In the genomic region with DNA sequence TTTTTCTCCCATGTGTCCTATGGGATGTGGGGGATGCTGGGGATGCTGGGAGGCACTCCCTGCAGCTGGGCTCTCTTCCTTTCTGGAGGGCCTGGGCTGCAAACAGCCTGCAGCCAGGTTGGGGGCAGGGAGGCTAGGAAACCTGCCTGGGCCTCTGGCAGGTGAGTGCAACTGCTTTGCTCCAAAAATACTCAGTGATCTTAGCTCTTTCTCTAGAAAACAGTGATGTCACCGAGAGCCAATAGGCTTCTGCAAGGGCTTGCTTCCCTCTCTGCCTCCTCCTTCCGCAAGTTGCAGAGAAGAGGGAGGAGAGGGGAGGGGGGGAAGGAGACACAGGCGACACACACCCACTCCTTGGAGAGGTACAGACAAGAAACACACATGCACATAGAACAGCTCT, we compare ENCODE assay signal across 9 mouse cellular contexts. TPM values are rescaled to one million over a fixed set of nuclear protein-coding genes. Genes with fewer than 3 reads are reported as not detected.
DNase-seq lines count a peak whose midpoint lies in the region; ATAC-seq lines count a peak whose summit lies in the region.
"Had no signal": no experiment of that assay in that cellular context is flagged by ENCODE, and none has a peak within 500 bp of the region (broad histone marks: within the 10 kb centered on the region; RNA-seq: fewer than 3 reads in every experiment).

No protein-coding gene starts in this region.

- no peak overlapping the region for H3K4me2 ChIP-seq in hindbrain, embryonic 12.5 days (replicated peaks)
- H3K4me2 ChIP-seq in neural tube, embryonic 14.5 days (ENCODE audit: low read depth, low read length) = peak overlapping the region; percentile 11; the same call in 1 of the 2 replicates

- peaks cover 6% of the 10 kb centered on the region for H3K27me3 ChIP-seq in hindbrain, embryonic 12.5 days
- no peaks in the 10 kb centered on the region; the same call in 1 of the 2 replicates for H3K27me3 ChIP-seq in neural tube, embryonic 14.5 days (ENCODE audit: control insufficient read depth, insufficient read depth, low read length)
- H3K27me3 ChIP-seq in heart, embryonic 10.5 days (ENCODE audit: insufficient read depth, poor library complexity, severe bottlenecking) = peaks cover 42% of the 10 kb centered on the region

- DNase-seq in embryo, embryonic 11 days = peak; percentile 29
- DNase-seq in embryo, embryonic 9.5 days (ENCODE audit: extremely low spot score) = no peak
- peak; percentile 84 for DNase-seq in cerebellum, adult 9-10 months
- DNase-seq in c-Kit-positive CD71-positive TER-119-positive erythroid progenitor cells, embryonic 14.5 days (ENCODE audit: low spot score) = no peak
- no peak for DNase-seq in heart, embryonic 10.5 days (ENCODE audit: low spot score)

- no peak overlapping the region for H3K9ac ChIP-seq in hindbrain, embryonic 12.5 days
- H3K9ac ChIP-seq in neural tube, embryonic 14.5 days (replicated peaks; ENCODE audit: low read depth, low read length) = peak overlapping the region; percentile 51; the same call in 1 of the 2 replicates

- peaks cover 57% of the 10 kb centered on the region for H3K4me1 ChIP-seq in hindbrain, embryonic 12.5 days
- peaks cover 29% of the 10 kb centered on the region for H3K4me1 ChIP-seq in neural tube, embryonic 14.5 days (ENCODE audit: control insufficient read depth, insufficient read depth, low read length)
- H3K4me1 ChIP-seq in heart, embryonic 10.5 days = peaks cover 19% of the 10 kb centered on the region

- H3K36me3 ChIP-seq in hindbrain, embryonic 12.5 days = peaks cover 12% of the 10 kb centered on the region
- H3K36me3 ChIP-seq in neural tube, embryonic 14.5 days (ENCODE audit: control insufficient read depth, insufficient read depth, low read length) = peaks cover 6% of the 10 kb centered on the region; the same call in 1 of the 2 replicates
- H3K36me3 ChIP-seq in heart, embryonic 10.5 days = no peaks in the 10 kb centered on the region

- H3K4me3 ChIP-seq in hindbrain, embryonic 12.5 days = no peak overlapping the region
- H3K4me3 ChIP-seq in neural tube, embryonic 14.5 days (ENCODE audit: low read depth, low read length) = no peak overlapping the region
- H3K4me3 ChIP-seq in heart, embryonic 10.5 days = no peak overlapping the region

- 13% methylated on average over 2 of the region's 3 CpGs for WGBS in hindbrain, embryonic 12.5 days
- whole genome bisulfite sequencing in neural tube, embryonic 14.5 days = 27% methylated on average over 3 of the region's 3 CpGs
- WGBS in heart, embryonic 10.5 days = 8% methylated on average over 3 of the region's 3 CpGs

- peak overlapping the region; percentile 85 for H3K27ac ChIP-seq in hindbrain, embryonic 12.5 days
- H3K27ac ChIP-seq in neural tube, embryonic 14.5 days (ENCODE audit: low read depth, low read length) = peak overlapping the region; percentile 74
- H3K27ac ChIP-seq in heart, embryonic 10.5 days = no peak overlapping the region
- H3K27ac ChIP-seq: macrophage had no signal

- peak; percentile 47 for ATAC-seq in hindbrain, embryonic 12.5 days (ENCODE audit: low FRiP score)
- ATAC-seq in neural tube, embryonic 14.5 days (ENCODE audit: low read depth) = peak; percentile 72
- ATAC-seq in CD4-positive, CD25-positive, alpha-beta regulatory T cell, adult 4 months = no peak

- no peaks in the 10 kb centered on the region for H3K9me3 ChIP-seq in hindbrain, embryonic 12.5 days (replicated peaks)
- no peaks in the 10 kb centered on the region for H3K9me3 ChIP-seq in neural tube, embryonic 14.5 days (ENCODE audit: control insufficient read depth, low read length)
- H3K9me3 ChIP-seq in heart, embryonic 10.5 days = no peaks in the 10 kb centered on the region

RNA-seq across cellular contexts. Expression of a gene that starts 8.3 kb away (rescaled TPM):
- 10.3 and 11.6 TPM in 2 replicates for polyA plus RNA-seq in hindbrain, embryonic 12.5 days (2016; fragmentation: Nextera tagmentation; extraction: Ambion mirVana)
- 15.3 and 19.1 TPM in 2 replicates for polyA plus RNA-seq in neural tube, embryonic 14.5 days (2014; fragmentation: Nextera tagmentation; extraction: Ambion mirVana)
- polyA plus RNA-seq in CD4-positive, CD25-positive, alpha-beta regulatory T cell, adult 4 months (2017; shearing (Covaris generic)) = 1 to 10 TPM; 1.3 to 2.3 TPM
- 2.0 and 2.2 TPM in 2 replicates for polyA plus RNA-seq in heart, embryonic 10.5 days (2016; fragmentation: Nextera tagmentation; extraction: Ambion mirVana)
- polyA plus RNA-seq: macrophage had no signal

Comparison
In these comparisons a context has a peak if more than half of its experiments do, and no peak if none do; other contexts are left out.
1. DNase-seq: peak in embryo, embryonic 11 days (single experiment) and cerebellum, adult 9-10 months (single experiment); none in embryo, embryonic 9.5 days (single experiment), c-Kit-positive CD71-positive TER-119-positive erythroid progenitor cells, embryonic 14.5 days (single experiment) and heart, embryonic 10.5 days (single experiment).